Mouse (Mus musculus): ENCODE data around the gene Tmem94. TPM values are rescaled to one million over a fixed set of nuclear protein-coding genes. Genes with fewer than 3 reads are reported as not detected.

Gene Tmem94
- total and polyA plus RNA-seq, 2 experiments from 2014 or later: 14.9 to 19.3 TPM

GRCm38 (mm10) chr11:115791919-115792318, 26.7 kb downstream of the Tmem94 start:
- Histone ChIP-seq H3K9me3 (ENCODE audit: low read length) (no peaks in the 10 kb centered on the region), H3K27ac (ENCODE audit: low read depth, low read length) (no peak overlapping the region), H3K36me3 (ENCODE audit: insufficient read depth) (peaks cover 81% of the 10 kb centered on the region), H3K4me3 (ENCODE audit: low read depth, low read length) (no peak overlapping the region), H3K4me1 (ENCODE audit: insufficient read depth) (no peaks in the 10 kb centered on the region), H3K4me2 (ENCODE audit: low read depth) (no peak overlapping the region), H3K27me3 (ENCODE audit: insufficient read depth, low read length) (no peaks in the 10 kb centered on the region), H3K9ac (no peak overlapping the region)
- ATAC-seq (no peak), DNase-seq (no peak)
- TF ChIP-seq CTCF (IDR thresholded peaks at IDR 0.05; ENCODE audit: low read depth): no peak
- WGBS: 95% methylated on average over 16 of the region's 16 CpGs

- Histone ChIP-seq H3K4me1 (ENCODE audit: insufficient read depth) (no peaks in the 10 kb centered on the region), H3K9me3 (ENCODE audit: low read length) (no peaks in the 10 kb centered on the region), H3K36me3 (ENCODE audit: insufficient read depth) (peaks cover 85% of the 10 kb centered on the region), H3K4me2 (ENCODE audit: low read depth) (no peak overlapping the region), H3K9ac (no peak overlapping the region), H3K27ac (ENCODE audit: low read depth, low read length) (no peak overlapping the region), H3K4me3 (ENCODE audit: low read depth, low read length) (no peak overlapping the region), H3K27me3 (ENCODE audit: insufficient read depth, low read length) (no peaks in the 10 kb centered on the region)
- DNase-seq (no peak), ATAC-seq (no peak)
- TF ChIP-seq CTCF (IDR thresholded peaks at IDR 0.05; ENCODE audit: low read depth): no peak
- 80% methylated on average over 14 of the region's 14 CpGs for WGBS
Measured at GRCm38 (mm10) chr11:115792353-115792752, 27.1 kb downstream of the Tmem94 start.

- WGBS: 83% methylated on average over 15 of the region's 15 CpGs
- no peak overlapping the region for H3K9ac ChIP-seq
- no peak for DNase-seq
- H3K4me1 ChIP-seq (ENCODE audit: insufficient read depth): no peaks in the 10 kb centered on the region
- no peak overlapping the region for H3K4me3 ChIP-seq (ENCODE audit: low read depth, low read length)
- no peak for TF ChIP-seq CTCF (IDR thresholded peaks at IDR 0.05; ENCODE audit: low read depth)
- no peaks in the 10 kb centered on the region for H3K27me3 ChIP-seq (ENCODE audit: insufficient read depth, low read length)
- ATAC-seq: no peak
- no peaks in the 10 kb centered on the region for H3K9me3 ChIP-seq (ENCODE audit: low read length)
- no peak overlapping the region for H3K27ac ChIP-seq (ENCODE audit: low read depth, low read length)
- peaks cover 84% of the 10 kb centered on the region for H3K36me3 ChIP-seq (ENCODE audit: insufficient read depth)
- no peak overlapping the region for H3K4me2 ChIP-seq (ENCODE audit: low read depth)
Measured at GRCm38 (mm10) chr11:115796898-115797297, 31.7 kb downstream of the Tmem94 start.

GRCm38 (mm10) chr11:115797665-115798064, 32.4 kb downstream of the Tmem94 start:
- Histone ChIP-seq H3K27me3 (ENCODE audit: insufficient read depth, low read length) (no peaks in the 10 kb centered on the region), H3K4me1 (ENCODE audit: insufficient read depth) (no peaks in the 10 kb centered on the region), H3K36me3 (ENCODE audit: insufficient read depth) (peaks cover 76% of the 10 kb centered on the region), H3K4me2 (ENCODE audit: low read depth) (no peak overlapping the region), H3K27ac (ENCODE audit: low read depth, low read length) (no peak overlapping the region), H3K9ac (no peak overlapping the region), H3K4me3 (ENCODE audit: low read depth, low read length) (no peak overlapping the region), H3K9me3 (ENCODE audit: low read length) (no peaks in the 10 kb centered on the region)
- DNase-seq (no peak), ATAC-seq (no peak)
- no peak for TF ChIP-seq CTCF (IDR thresholded peaks at IDR 0.05; ENCODE audit: low read depth)
- WGBS: 82% methylated on average over 9 of the region's 9 CpGs

GRCm38 (mm10) chr11:115800981-115801380, 35.7 kb downstream of the Tmem94 start:
- no peak overlapping the region for H3K27ac ChIP-seq (ENCODE audit: low read depth, low read length)
- H3K4me2 ChIP-seq (ENCODE audit: low read depth): no peak overlapping the region
- H3K36me3 ChIP-seq (ENCODE audit: insufficient read depth): peaks cover 54% of the 10 kb centered on the region
- no peaks in the 10 kb centered on the region for H3K27me3 ChIP-seq (ENCODE audit: insufficient read depth, low read length)
- no peaks in the 10 kb centered on the region for H3K9me3 ChIP-seq (ENCODE audit: low read length)
- H3K4me1 ChIP-seq (ENCODE audit: insufficient read depth): no peaks in the 10 kb centered on the region
- ATAC-seq (no peak), DNase-seq (no peak)
- no peak overlapping the region for H3K4me3 ChIP-seq (ENCODE audit: low read depth, low read length)
- WGBS: 91% methylated on average over 18 of the region's 18 CpGs
- no peak for TF ChIP-seq CTCF (IDR thresholded peaks at IDR 0.05; ENCODE audit: low read depth)
- no peak overlapping the region for H3K9ac ChIP-seq

GRCm38 (mm10) chr11:115803072-115803709, 38.0 kb downstream of the Tmem94 start:
- ATAC-seq: no peak
- no peak for TF ChIP-seq CTCF (IDR thresholded peaks at IDR 0.05; ENCODE audit: low read depth)
- Histone ChIP-seq H3K9ac (no peak overlapping the region), H3K27ac (ENCODE audit: low read depth, low read length) (no peak overlapping the region), H3K4me3 (ENCODE audit: low read depth, low read length) (no peak overlapping the region), H3K27me3 (ENCODE audit: insufficient read depth, low read length) (no peaks in the 10 kb centered on the region), H3K4me1 (ENCODE audit: insufficient read depth) (no peaks in the 10 kb centered on the region), H3K9me3 (ENCODE audit: low read length) (no peaks in the 10 kb centered on the region), H3K4me2 (ENCODE audit: low read depth) (no peak overlapping the region), H3K36me3 (ENCODE audit: insufficient read depth) (peaks cover 35% of the 10 kb centered on the region)
- WGBS: 90% methylated on average over 24 of the region's 24 CpGs
- DNase-seq: no peak

DNA sequence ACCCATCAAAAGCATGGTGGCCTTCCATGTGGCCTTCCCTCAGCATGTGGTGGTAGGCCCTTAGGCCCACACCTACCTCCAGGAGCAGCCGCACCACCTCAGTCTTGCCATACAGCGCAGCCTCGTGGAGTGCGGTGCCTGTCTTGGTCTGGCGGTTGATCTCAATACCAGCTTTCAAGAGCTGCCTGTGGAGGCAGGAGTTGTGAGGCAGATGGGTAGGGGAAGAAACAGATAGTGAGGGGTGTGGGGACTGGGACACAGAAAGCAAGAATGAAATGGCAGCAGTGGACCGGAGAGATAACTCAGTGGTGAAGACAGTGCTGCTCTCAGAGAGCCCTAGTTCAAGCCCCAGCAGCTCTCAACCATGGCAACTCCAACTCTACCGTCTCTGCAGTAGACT, 39.8 kb downstream of the Tmem94 start:
- no peak overlapping the region for H3K9ac ChIP-seq
- 98% methylated on average over 7 of the region's 7 CpGs for WGBS

More for the DNA sequence above, 39.8 kb downstream of the Tmem94 start:
- H3K4me1 ChIP-seq (ENCODE audit: insufficient read depth): 0 out of 2 replicates have a peak, but pooled peaks cover 8% of the 10 kb centered on the region
- ATAC-seq: no peak
- H3K4me2 ChIP-seq (ENCODE audit: low read depth): no peak overlapping the region
- H3K27me3 ChIP-seq (ENCODE audit: insufficient read depth, low read length): no peaks in the 10 kb centered on the region
- no peak overlapping the region for H3K27ac ChIP-seq (ENCODE audit: low read depth, low read length)
- no peak for DNase-seq
- no peak overlapping the region for H3K4me3 ChIP-seq (ENCODE audit: low read depth, low read length)
- no peaks in the 10 kb centered on the region for H3K9me3 ChIP-seq (ENCODE audit: low read length)
- peaks cover 19% of the 10 kb centered on the region; the same call in 1 of the 2 replicates for H3K36me3 ChIP-seq (ENCODE audit: insufficient read depth)
- TF ChIP-seq CTCF (IDR thresholded peaks at IDR 0.05; ENCODE audit: low read depth): no peak
